Mouse (Mus musculus) brain, embryonic 14.5 days (tissue): ENCODE data around the gene Cd164. TPM values are rescaled to one million over a fixed set of nuclear protein-coding genes. Genes with fewer than 3 reads are reported as not detected.

Source experiments
- DNase-seq: peaks from one replicate; pipeline ENCODE4 v3.0.0-alpha.2; 2011; ENCODE audit warnings: low read depth
- CTCF ChIP-seq: fragments of 200-500 bp; IDR thresholded peaks from 2 replicates; pipeline ENCODE4 v1.5.1; 2012; ENCODE audit warnings: inconsistent platforms, mild to moderate bottlenecking, moderate library complexity, borderline replicate concordance; ENCODE audit not compliant: insufficient read depth, insufficient read length; ENCODE audit errors: extremely low read depth
- POLR2A ChIP-seq: fragments of 200-500 bp; IDR thresholded peaks from 2 replicates; pipeline ENCODE4 v1.6.1; 2012; ENCODE audit warnings: mild to moderate bottlenecking, inconsistent platforms, borderline replicate concordance; ENCODE audit not compliant: poor library complexity, insufficient read depth, insufficient read length, severe bottlenecking; ENCODE audit errors: extremely low read depth
- polyA plus RNA-seq: library from polyadenylated mRNA; depleted of rRNA; stranded (reverse); fragments of >200 nt; gene quantifications from 2 replicates; pipeline ENCODE4 v1.2.3, GENCODE M21; 2012; rRNA removed

Gene Cd164
- 57.1 and 58.2 TPM in 2 replicates for polyA plus RNA-seq

- DNase-seq, result peak; percentile 98
- TF ChIP-seq CTCF (no peak), POLR2A (peak; percentile 96)
Measured at GRCm38 (mm10) chr10:41518981-41519618, at the start of gene Cd164. Gene Cd164, plus strand, starts transcription at chr10:41519414.

GRCm38 (mm10) chr10:41470693-41471092 is 48.5 kb upstream of the Cd164 start:
- TF ChIP-seq POLR2A (no peak), CTCF (no peak)
- no peak for DNase-seq

GRCm38 (mm10) chr10:41472534-41472933 is 46.7 kb upstream of the Cd164 start:
- no peak for TF ChIP-seq CTCF
- no peak for TF ChIP-seq POLR2A
- no peak for DNase-seq

GRCm38 (mm10) chr10:41472962-41473481 is 46.2 kb upstream of the Cd164 start:
- no peak for DNase-seq
- TF ChIP-seq POLR2A, result no peak
- no peak for TF ChIP-seq CTCF

DNA sequence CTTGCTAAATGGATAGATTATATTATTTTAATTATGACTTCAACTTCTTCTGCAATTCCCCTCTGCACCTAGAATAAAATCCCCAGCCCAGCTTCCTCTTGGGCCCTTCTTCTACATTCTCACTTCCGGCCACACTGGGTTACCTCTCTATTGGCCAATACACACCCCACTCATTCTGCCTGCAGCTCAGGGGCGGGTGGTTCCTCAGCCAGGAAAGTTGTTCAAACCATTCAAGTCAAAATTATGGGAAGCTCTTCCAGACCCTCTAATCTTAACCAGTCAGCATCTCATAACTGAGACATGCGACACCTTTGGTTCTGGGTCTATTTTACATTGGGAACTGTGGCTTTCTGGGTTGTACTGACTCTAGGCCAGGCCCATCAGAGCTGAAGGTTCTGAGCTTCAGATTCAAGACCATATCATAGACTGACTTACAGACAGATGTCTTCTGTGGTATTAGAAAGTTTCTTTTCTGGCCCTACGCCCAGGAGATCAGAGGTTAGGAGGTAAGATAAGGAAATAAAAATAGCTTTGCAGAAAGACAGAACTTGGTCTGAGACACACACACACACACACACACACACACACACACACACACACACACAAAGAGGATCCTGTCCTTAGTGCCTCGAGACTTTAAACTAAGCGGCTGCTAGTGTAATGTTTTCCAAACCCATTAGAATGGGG is 45.3 kb upstream of the Cd164 start:
- TF ChIP-seq CTCF (no peak), POLR2A (no peak)
- DNase-seq, result no peak

DNA sequence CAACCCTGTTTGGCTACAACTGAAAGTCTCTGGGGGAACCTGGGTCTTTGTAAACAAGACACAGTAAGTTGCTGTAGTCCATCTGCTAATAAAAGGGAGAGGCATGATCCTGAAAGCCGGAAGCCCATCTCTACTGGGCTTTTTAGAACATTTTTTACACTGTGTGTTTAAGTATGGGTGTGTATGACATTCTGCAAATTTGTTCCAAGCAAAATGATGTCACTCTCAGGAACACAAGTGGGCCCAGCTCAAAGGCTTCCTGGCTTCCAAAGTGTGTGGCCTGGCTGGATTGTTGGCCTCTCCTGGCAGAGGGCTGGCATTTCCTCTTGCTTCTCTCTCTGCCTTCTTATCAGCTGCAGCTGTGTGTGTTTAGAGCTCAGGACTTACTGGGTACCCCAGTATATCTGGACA is 44.2 kb upstream of the Cd164 start:
- DNase-seq, result no peak
- no peak for TF ChIP-seq POLR2A
- TF ChIP-seq CTCF, result no peak

GRCm38 (mm10) chr10:41476171-41477017 is 42.8 kb upstream of the Cd164 start, which contains the start of gene Mical1:
Gene Mical1, plus strand, starts transcription at chr10:41476314.
- TF ChIP-seq POLR2A, result no peak
- no peak for TF ChIP-seq CTCF
- peak; percentile 79 for DNase-seq

DNA sequence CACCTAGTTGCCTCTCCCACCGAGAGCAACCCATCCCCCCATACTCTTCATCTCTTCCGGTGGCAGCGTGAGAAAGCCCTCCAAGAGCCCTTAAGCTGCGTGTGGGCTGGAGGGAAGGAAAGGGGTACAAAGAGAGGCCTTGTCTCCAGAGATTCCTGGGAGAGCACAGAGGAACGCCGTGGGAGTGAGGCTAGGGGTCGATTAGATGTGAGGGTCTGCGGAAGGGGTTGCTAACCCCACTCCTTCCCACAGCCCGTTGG is 42.3 kb upstream of the Cd164 start:
- peak; percentile 81 for DNase-seq
- TF ChIP-seq POLR2A (no peak), CTCF (no peak)

GRCm38 (mm10) chr10:41477278-41478181 is 41.7 kb upstream of the Cd164 start:
- TF ChIP-seq POLR2A (no peak), CTCF (no peak)
- peak; percentile 90 for DNase-seq

GRCm38 (mm10) chr10:41479961-41480360 is 39.3 kb upstream of the Cd164 start:
- TF ChIP-seq POLR2A (no peak), CTCF (no peak)
- DNase-seq, result no peak

DNA sequence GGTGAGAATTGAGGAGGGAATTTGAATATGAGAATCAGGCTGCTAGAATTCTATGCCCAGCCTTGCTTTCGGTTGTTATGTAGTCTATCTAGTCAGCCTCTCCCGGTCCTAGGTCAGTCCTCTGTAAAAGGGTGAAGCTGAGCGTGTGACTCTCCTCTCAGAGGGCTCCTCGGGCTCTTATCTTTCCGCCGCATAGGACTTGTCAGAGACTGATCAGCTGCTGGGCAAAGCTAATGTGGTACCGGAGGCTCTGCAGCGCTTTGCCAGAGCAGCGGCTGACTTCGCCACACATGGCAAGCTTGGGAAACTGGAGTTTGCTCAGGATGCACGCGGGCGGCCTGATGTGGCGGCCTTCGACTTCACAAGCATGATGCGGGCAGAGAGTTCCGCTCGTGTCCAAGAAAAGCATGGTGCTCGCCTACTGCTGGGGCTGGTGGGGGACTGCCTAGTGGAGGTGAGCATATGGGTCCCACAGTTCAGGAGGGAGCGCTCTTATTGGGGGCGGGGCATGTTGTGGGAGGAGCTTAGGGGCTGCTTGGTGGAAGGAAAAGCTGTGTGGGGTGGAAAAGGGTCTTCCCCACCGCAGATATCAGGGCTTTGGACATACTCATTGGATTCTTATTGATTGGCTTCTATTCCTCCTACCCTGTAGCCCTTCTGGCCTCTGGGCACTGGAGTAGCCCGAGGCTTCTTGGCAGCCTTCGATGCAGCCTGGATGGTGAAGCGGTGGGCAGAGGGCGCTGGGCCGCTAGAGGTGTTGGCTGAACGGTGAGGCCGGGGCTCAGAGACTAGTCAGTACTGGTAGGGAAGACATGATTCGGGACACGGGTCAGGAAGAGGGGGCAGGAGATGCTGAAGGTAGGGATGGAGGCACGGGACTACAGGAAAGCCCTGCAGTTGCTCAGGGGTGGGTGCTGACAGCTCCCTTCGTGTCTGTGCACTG is 38.0 kb upstream of the Cd164 start:
- peak; percentile 41 for DNase-seq
- no peak for TF ChIP-seq CTCF
- no peak for TF ChIP-seq POLR2A
